ENCODE assay signal across 30 mouse cellular contexts in the genomic region with DNA sequence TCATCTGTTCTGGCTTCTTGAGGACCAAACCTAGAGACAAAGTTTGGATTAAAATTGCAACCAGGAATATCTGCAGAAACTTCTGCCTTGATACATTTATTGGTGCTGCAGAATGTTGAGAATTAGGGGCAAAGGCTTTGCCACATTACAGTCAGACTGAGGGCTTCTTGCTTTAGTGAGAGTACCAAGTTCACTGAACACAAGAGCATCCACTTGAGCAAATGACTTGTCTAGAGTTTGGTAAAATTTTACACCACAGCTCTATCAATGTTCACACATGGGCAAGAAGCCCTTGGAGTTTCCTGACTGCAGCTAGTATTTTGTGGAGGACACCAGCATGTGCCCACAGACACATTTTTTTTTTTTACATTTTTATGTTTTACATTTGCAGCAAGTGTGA. TPM values are rescaled to one million over a fixed set of nuclear protein-coding genes. Genes with fewer than 3 reads are reported as not detected.
"Had no signal": no experiment of that assay in that cellular context is flagged by ENCODE, and none has a peak within 500 bp of the region (broad histone marks: within the 10 kb centered on the region; RNA-seq: fewer than 3 reads in every experiment).

No protein-coding gene starts in this region.

- H3K36me3 ChIP-seq: embryonic facial prominence, embryonic 10.5 days; embryonic facial prominence, embryonic 12.5 days; embryonic facial prominence, embryonic 13.5 days; embryonic facial prominence, embryonic 15.5 days; forebrain, embryonic 10.5 days; forebrain, embryonic 12.5 days; forebrain, embryonic 15.5 days had no signal

- H3K9me3 ChIP-seq: embryonic facial prominence, embryonic 10.5 days; embryonic facial prominence, embryonic 12.5 days; embryonic facial prominence, embryonic 13.5 days; embryonic facial prominence, embryonic 15.5 days; forebrain, embryonic 10.5 days; forebrain, embryonic 12.5 days; forebrain, embryonic 13.5 days; forebrain, embryonic 15.5 days had no signal

- H3K27ac ChIP-seq: embryonic facial prominence, embryonic 10.5 days; embryonic facial prominence, embryonic 12.5 days; embryonic facial prominence, embryonic 13.5 days; embryonic facial prominence, embryonic 15.5 days; forebrain, embryonic 10.5 days; forebrain, embryonic 12.5 days; forebrain, embryonic 13.5 days; forebrain, embryonic 15.5 days; gastrocnemius, adult 2 months had no signal

- ATAC-seq: forebrain, embryonic 13.5 days; forebrain, embryonic 14.5 days; forebrain, embryonic 15.5 days; forebrain, embryonic 16.5 days; forebrain, postnatal 0 days had no signal

- H3K9ac ChIP-seq: embryonic facial prominence, embryonic 12.5 days; embryonic facial prominence, embryonic 13.5 days; embryonic facial prominence, embryonic 15.5 days; forebrain, embryonic 12.5 days; forebrain, embryonic 13.5 days; forebrain, embryonic 15.5 days; forebrain, postnatal 0 days had no signal

- H3K4me3 ChIP-seq: embryonic facial prominence, embryonic 10.5 days; embryonic facial prominence, embryonic 12.5 days; embryonic facial prominence, embryonic 13.5 days; embryonic facial prominence, embryonic 15.5 days; erythroblast, embryonic 14.5 days; forebrain, embryonic 10.5 days; forebrain, embryonic 12.5 days; forebrain, embryonic 13.5 days; forebrain, embryonic 15.5 days; gastrocnemius, adult 2 months had no signal

- H3K27me3 ChIP-seq: embryonic facial prominence, embryonic 12.5 days; embryonic facial prominence, embryonic 13.5 days; embryonic facial prominence, embryonic 15.5 days; forebrain, embryonic 12.5 days; forebrain, embryonic 13.5 days; forebrain, embryonic 15.5 days had no signal

- DNase-seq: cerebellum, adult 2 months; cerebellum, adult 8-10 months; cerebellum, adult 9-10 months; cerebellum, adult 9-11 months; cerebellum, postnatal 10 days; cerebellum, postnatal 14 days; cerebellum, postnatal 25 days; cerebellum, postnatal 36 days; embryo, embryonic 11 days; forebrain, postnatal 0 days; gastrocnemius, adult 2 months; gastrocnemius, postnatal 10 days; gastrocnemius, postnatal 14 days; gastrocnemius, postnatal 25 days; gastrocnemius, postnatal 36 days; heart, adult 11 months; heart, adult 18-20 months had no signal

- H3K4me2 ChIP-seq: embryonic facial prominence, embryonic 12.5 days; embryonic facial prominence, embryonic 13.5 days; embryonic facial prominence, embryonic 15.5 days; forebrain, embryonic 12.5 days; forebrain, embryonic 13.5 days; forebrain, embryonic 15.5 days had no signal

- H3K4me1 ChIP-seq: embryonic facial prominence, embryonic 10.5 days; embryonic facial prominence, embryonic 12.5 days; embryonic facial prominence, embryonic 13.5 days; embryonic facial prominence, embryonic 15.5 days; forebrain, embryonic 10.5 days; forebrain, embryonic 12.5 days; forebrain, embryonic 13.5 days; forebrain, embryonic 15.5 days had no signal

RNA-seq across cellular contexts. Expression of a gene that starts 47.7 kb away (rescaled TPM):
- polyA plus RNA-seq: cerebellum, adult 2 months; embryonic facial prominence, embryonic 10.5 days; embryonic facial prominence, embryonic 11.5 days; embryonic facial prominence, embryonic 12.5 days; erythroblast, embryonic 14.5 days; forebrain, embryonic 10.5 days; forebrain, embryonic 11.5 days; forebrain, embryonic 12.5 days; forebrain, embryonic 15.5 days had no signal

RNA-seq across cellular contexts. Expression of a gene that starts 53.9 kb away (rescaled TPM):
- polyA plus RNA-seq: erythroblast, embryonic 14.5 days; forebrain, embryonic 11.5 days had no signal
